Mouse (Mus musculus) kidney, adult 18-20 months (tissue): ENCODE measurements at regions not wholly inside any gene's neighbourhood (a gene's known extent, or its start where the extent isn't known, plus 50 kb on each side); places are given as distances from the start of the nearest gene placed in this dataset.

Source experiments
- DNase-seq: peaks from one replicate; pipeline ENCODE4 v3.0.0; 2021

DNA sequence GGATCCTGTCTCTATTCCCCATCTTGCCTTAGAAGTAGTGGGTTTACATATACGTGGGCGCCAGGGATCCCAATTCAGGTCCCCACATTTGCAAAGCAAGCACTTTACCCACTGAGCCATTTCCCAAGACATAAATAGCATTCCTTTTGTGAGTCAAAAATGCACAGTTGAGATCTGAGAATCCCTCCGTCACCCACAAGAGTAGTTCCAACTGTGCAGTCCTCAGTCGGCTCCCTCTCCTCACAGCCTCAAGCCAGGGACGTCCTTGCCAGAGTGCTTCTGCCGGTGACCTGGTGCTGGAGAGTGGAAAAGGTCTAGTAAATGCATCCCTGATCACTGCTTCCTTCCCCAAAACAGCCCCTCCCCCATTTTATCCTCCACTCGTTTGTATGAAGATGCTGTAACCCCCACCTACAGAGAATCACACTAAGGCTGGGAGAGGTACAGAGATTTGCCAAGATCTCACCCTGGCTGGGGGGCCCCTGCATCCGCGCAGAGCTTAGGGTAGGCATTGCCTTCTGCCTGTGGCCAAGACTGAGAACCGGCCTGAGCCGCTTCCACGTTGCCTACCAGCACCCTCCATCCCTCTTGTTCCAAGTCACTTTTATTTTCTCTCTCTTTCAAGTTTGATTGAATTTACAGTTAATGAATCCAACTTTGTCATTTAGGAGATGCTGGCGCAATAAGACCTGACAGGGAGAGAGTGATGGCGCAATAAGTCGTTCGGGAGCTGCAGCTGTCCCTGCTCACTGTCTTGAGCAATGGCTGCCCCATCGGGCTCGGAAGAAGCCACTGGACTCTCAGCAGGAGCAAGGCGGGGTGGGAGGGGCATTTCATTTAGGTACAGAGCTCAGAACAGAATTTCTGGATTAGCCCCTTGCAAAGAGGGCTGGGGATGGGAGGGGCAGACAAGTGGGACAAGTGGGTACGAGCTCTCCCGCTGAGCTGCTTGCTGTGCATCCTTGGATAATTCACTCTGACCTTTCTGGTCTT lies 74.5 kb upstream of the Zfp618 start:
- DNase-seq, result no peak

DNA sequence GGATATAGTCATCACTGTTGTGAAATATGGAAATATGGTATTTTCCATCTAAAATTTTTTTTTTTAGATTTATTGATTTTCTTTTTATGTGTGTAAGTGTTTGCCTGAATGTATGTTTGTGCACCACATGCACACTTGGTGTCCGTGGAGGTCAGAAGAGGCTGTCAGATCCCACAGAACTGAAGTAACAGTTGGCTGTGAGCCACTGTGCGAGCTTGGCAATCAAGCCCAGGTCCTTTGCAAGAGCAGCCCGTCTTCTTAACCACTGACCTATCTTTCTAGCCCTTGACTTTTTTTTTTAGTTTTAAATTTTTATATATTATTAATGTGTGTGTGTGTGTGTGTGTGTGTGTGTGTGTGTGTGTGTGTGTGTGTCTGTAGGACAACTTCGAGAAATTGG lies 52.5 kb upstream of the Zfp618 start:
- DNase-seq, result no peak
